Mouse (Mus musculus) c-Kit-positive CD71-negative TER-119-negative erythroid progenitor cells, embryonic 14.5 days (primary cell): Measurements from ENCODE around the gene Gpd1.
A peak's percentile ranks its signal among the peaks of the same experiment; 100 is the strongest.
"Not testable (repeated sequence)": the region's sequence is repeated elsewhere in the genome, so short reads cannot be mapped to it uniquely, and the experiment has no call there.

Experiments
- DNase-seq: peaks from one replicate; pipeline ENCODE4 v3.0.0-alpha.2; 2013; ENCODE audit warnings: low read depth

The Gpd1 gene

DNA sequence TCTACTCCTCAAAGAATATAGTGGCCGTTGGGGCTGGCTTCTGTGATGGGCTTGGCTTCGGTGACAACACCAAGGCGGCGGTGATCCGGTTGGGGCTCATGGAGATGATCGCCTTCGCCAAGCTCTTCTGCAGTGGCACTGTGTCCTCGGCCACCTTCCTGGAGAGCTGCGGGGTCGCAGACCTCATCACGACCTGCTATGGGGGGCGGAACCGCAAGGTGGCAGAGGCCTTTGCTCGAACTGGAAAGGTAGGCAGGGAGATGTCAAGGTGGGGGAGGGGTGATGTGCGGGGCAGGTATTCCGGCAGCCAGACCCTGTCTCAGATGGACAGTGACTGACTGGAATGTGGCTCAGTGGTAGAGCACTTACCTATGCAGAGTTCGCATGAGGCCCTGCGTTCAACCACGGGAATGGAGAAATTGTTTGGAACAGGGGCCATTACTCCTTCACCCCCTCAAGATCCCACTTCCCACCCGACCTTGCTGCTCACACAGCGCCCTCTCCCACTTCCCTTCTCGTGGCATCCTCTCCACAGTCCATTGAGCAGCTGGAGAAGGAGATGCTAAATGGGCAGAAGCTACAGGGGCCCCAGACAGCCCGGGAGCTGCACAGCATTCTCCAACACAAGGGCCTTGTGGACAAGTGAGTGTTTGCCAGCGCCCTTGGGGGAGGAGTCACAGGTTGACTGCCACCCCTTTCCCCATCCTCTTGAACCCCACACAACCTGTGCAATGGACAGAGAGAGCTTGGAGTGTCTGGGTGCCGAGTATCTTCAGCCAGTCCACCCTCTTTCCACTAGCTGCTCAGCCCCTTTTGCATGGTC is 4.8 kb downstream of the Gpd1 start:
- no peak for DNase-seq

DNA sequence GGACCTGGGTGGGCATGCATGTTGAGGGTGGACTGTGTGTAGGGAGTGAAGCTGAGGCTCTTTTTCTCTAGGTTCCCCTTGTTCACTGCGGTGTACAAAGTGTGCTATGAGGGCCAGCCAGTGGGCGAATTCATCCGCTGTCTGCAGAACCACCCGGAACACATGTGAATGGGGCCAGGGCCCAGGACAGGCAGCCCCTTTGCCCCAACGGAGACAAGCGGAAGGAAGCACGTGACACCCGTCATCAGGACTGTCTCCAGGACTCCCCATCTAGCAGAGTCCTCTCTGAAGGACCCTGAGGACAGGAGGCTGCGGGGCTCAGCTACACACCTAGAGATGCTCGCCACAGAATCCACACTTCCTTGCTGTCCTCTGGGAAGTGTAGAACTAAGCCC is 5.8 kb downstream of the Gpd1 start:
- no peak for DNase-seq

DNA sequence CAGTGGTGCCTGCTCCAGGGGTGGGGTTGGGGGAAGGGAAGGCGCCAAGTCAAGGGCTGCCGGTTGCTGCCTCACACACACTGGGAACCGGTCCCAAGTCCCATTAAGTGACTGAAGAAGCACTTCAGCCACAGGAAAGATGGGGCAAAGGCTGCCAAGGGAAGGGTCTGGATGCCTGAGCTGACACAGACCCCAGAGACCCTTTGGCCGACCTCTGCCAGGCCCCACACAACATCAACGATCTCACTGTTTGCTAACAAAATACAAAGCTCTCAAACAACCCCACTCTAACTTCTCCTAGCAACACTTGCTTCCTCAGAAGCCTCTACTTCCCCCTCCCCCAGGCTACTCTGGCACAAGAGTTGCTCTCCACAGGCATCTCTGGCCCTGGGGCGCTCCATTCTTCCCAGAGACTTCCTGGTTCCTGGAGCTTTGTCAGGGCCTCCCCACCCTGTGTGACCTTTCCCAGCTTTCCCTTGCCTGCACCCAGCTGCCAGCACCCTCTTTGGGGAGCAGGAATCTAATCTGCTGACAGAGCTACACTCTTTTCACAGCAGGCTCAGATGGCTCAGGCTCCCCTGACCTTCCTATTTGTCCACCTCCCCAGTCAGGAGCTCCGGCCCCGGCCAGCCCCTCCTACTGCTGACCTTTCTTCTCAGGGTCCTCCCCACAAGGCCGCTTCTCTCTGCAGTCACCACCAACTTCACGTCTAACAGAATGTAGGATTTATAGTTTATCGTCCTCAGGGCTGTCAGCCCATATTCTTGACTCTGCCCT is 6.4 kb downstream of the Gpd1 start:
- no peak for DNase-seq

DNA sequence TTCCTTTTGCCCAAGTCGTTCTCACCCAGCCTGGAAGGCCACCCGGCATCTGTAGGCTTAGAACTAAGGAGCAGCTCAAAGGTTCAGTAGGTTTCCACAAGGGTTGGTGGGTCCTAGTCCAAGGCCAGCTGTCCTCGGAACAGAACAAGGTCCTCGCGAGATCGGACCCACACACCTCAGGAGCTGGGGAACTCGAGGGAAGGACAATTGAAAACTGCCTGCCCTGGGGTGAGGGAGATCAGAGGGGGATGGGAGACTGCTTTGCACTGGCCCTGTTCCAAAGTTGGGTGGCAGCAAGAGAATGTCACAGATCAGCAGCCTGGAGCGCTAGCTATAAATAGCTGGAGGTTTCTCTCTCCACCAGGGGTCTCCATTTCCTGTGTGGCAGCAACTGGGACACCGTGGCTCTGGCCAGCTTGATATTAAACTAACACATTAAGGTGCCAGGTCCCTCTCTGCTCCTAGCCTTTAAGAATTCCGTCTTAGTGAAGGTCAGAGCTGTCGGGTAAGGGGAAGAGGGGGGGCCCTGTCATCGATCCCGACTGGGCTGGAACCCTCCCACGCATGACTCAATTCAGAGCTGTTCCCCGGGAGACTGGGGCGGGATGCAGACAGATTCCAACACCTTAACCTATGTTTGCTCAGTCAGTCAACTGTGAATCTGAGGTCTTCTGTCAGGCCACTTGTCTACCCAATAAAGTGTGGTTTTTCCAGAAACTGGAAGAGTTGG is 7.1 kb downstream of the Gpd1 start:
- DNase-seq = peak; percentile 51

DNA sequence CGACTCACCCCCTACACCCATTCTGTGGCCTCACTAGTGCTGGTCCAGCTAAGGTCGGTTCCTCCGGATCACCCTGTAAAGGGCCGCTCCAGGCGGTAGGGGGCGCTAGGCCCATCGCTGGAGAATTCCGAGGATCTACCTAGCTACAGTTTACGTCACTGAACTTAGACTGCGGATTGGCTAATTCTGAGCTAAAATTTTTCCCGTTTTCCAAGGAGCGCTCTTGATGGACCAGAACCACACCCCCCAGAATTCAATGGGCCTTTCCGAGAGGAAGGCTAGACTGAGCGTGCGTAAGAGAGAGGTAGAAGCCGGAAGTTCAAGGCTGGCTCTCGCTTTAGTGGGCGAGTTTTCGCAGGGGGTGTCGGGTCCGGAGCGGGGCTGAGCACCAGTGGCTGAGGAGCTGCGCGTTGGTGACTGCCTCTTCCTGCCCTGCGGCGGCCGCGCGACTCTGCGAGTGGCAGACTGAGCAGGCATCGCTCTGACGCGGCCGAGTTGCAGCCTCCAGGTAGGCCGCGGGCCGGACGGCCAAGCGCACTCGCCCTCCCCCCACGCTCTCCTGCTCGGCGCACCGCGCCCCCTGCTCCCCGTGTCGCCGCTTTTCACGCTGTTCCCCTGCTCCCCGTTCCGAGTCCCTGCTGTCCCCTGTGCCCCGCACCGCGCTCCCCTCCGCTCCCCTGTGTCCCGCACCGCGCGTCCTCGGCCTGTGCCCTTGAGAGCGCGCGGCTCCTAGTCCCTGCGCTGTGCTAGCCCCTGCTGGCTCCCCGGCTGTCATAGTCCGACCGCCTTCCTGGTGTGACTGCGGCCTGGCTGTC is 8.2 kb downstream of the Gpd1 start, which contains the start of gene Cox14:
Cox14 (plus strand) TSS at position 278 of the 815 bp plus-strand sequence.
- peak; percentile 98 for DNase-seq

DNA sequence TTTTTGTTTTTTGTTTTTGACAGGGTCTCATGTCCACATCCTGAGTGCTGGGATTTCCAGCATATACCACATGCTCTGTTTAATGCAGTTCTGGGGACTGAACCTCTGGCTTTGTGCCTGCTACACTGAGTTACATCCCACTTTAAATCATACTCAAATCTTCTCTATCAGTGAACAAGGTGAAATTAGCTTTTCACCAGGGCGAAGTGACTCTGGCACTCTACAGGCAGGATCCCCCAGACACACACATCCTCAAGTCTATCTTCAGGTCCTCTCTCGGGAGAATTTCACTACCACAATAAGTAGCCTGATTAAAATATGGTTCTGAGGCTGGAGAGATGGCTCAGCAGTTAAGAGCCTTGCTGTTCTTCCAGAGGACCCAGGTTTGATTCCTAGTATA is 9.2 kb downstream of the Gpd1 start:
- no peak for DNase-seq

DNA sequence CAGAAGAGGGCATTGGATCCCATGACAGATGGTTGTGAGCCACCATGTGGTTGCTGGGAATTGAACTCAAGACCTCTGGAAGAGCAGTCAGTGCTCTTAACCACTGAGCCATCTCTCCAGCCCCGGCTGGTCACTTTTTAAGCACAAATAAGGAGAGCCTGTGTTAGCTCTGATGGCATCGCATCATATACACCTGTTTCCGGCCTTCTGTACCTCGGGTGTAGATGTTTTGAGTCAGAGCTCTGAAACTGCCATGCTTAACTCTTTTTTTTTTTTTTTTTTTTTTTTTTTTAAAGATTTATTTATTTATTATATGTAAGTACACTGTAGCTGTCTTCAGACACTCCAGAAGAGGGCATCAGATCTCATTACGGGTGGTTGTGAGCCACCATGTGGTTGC is 9.7 kb downstream of the Gpd1 start:
- not testable (repeated sequence) for DNase-seq

DNA sequence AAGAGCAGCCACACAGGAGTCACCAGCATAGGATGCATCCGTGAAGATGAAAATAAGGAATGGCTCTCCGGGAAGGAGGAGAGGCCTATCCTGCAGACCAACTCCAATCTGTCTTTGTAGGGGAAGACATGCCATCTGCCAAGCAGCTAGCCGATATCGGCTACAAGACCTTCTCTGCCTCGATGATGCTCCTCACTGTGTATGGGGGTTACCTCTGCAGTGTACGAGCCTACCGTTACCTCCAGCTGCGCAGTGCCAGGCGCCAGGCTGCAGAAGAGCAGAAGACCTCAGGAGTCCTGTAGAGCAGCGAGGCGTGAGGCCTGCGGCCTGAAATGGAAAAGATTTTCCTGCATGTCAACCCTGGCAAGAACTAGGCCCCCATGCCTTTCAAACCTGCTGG is 10.2 kb downstream of the Gpd1 start:
- no peak for DNase-seq

DNA sequence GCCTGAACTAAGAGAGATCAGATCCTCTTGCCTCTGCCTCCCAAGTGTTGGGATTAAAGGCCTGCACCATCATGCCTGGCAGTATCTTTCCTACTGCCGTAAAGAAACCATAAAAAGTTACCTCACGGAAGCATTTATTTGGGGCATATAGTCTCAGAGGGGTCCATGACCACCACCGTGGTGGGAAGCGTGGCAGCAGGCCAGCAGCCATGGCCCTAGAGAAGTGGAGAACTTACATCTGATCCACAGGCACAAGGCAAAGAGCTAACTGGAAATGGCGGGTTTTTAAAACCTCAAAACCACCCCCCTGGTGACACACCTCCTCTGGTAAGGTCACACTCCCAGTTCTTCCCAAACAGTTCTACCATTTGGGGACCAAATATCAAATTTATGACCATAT is 10.9 kb downstream of the Gpd1 start:
- no peak for DNase-seq

DNA sequence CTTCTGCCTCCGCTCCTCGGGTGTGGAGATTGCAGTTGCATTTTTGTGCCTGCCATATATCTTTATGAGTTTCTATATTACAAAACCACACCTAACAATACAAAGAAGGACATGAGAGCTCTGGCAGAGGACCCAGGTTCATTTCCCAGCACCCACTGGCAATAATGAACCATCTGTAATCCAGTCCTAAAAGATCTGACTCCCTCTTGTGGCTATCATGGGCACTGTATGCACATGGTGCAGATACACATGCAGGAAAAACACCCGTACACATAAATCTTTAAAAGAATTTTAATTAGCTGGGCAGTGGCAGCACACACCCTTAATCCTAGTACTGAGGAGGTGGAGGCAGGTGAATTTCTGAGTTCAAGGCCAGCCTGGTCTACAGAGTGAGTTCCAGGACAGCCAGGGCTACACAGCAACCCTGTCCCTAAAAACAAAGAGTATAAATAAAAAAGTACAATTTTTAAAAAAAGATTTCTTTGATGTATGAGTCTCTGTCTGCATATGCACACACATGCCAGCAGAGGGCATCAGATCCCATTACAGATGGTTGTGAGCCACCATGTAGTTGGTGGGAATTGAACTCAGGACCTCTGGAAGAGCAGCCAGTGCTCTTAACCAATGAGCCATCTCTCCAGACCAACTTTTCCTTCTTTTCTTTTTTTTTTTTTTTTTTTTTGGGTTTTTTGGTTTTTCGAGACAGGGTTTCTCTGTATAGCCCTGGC is 11.9 kb downstream of the Gpd1 start:
- no peak for DNase-seq

DNA sequence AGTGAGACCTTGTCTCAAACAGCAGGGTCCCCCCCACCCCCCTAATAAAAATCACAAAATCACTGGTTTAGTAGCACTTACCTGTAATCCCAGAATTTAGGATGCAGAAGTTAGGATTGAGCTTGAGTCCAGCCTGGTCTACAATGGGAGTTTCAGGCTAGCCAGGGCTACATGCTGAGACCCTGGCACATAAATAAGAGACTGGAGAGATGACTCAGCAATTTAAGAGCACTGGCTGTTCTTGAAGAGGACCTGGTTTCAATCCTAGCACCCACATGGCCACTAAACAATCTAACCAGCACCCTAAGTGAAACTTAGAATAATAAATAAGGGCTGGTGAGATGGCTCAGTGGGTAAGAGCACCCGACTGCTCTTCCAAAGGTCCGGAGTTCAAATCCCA is 13.9 kb downstream of the Gpd1 start:
- no peak for DNase-seq

DNA sequence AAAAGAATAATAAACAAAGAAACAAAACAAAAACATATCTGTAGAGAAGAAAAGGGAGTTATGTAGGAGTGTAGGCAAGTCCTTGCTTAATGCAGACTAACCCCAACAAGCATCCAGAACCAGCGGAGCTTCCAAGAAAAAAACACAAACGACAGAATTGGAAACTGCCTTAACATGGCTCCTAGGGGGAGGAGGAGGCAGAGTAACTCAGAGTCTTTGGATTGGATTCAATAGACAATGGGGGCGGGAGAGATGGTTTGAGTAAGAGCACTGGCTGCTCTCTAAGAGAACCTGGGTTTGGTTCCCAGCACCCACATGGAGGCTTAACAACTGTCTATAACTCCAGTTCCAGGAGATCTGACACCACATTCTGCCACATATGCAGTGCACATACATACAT is 14.4 kb downstream of the Gpd1 start:
- no peak for DNase-seq

DNA sequence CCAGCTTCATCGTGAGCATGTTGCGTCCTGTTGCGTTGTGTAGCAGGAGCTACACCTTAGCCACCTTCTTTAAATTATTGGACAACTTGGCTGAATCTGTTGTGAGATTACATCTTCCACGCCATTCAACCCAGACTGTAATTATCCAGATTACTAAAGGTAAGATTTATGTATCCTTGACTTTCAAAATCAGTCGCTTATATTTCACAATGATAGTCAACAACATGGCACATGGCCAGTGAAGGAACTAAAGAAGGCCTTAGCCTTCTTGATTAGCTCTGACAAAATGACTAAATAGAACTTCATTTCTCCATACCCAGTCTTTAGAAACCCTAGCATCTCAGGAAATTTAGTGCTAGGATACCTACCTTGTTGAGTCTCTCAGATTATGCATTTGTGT is 15.9 kb downstream of the Gpd1 start:
- DNase-seq = no peak

DNA sequence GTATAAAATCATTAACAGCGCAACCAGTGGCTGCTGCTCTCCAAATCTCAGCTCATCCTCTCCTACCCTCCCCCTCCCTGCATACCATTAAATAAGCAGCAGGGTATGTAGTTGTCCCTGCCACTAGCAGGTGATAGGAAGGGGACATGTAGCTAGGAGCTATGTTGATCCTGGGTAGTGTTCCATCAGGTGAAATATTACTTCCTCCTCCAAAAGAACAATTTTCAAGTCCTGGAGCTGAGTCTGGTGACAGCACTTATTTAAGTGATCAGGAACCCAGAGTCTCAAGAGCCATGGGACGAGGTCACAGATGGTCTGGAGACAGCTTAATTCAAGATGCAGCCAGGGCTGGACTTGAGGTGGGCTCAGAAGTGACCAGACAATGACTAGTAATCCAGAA is 18.3 kb downstream of the Gpd1 start:
- DNase-seq = no peak

DNA sequence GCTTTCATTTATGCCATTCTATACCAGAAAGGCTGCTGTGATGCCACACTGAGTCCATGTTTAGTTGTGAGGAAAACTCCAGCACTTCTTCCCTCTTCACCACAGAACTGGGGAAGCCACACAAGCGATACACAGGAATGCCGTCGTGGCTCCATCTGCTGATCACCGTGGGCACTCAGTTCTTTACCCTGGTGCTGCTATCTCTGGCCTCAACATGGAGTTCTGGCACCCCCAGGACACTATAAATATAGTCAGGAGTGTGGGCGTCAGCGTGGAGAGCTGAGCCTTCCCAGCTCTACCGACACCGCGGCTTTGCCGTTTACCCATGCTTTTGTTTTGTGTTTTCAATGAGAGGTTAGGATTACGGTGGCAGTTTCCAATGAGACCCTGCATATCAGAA is 19.4 kb downstream of the Gpd1 start:
- DNase-seq = no peak

DNA sequence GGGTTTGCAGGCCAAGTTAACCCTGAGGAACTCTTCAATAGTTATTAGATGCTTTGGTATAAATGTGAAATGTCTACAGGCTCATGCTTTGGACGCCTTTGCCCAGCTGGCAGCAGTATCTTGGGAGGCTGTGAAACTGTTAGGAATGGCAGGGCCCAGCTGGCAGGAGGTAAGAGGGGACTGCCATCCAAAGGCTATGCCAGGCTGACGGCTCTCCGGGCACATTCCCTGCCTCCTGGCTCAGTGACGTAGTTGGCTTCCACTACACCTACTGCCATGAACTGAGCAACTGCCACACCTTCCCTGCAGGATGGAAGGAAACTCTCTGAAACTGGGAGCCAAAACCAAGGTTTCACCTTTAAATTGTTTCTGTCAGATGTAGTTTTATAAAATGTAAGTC is 22.9 kb downstream of the Gpd1 start:
- DNase-seq = no peak

DNA sequence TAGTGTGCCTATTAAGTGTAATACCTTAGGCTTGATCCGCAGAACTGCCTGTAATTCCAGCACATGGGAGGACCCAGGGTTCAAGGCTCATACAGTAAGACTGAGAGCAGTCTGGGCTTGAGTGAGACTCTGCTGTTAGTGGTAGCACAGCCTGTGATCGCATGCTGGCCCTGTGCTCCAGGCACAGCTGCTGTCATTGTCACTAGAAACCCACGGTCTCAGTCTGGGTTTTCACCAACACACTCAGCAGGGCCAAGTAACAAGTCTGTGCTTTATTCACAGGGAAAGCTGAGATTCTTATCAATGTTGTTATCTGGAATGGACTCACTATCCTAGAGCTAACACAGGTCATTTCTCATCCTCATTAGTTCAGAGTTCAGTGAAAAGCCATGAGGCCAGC is 36.9 kb downstream of the Gpd1 start:
- no peak for DNase-seq

DNA sequence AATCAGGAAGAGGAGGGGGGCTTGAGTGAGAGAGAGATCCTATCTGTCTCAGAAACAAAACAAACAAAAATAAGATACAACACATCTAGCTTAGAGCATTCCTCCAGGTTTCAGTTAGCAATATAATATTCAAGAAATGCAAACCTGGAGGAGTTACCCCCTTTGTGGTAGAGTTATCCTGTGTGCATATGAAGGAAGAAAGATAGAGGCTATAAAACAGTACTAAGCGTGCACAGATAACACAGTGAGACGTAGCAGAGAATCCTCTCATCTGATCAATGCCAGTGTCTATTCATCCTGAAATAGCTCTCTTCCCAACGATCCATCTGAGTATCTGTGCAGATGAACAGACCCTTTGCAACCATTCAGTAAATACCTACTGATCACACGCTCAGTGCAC is 50.2 kb downstream of the Gpd1 start:
- no peak for DNase-seq

DNA sequence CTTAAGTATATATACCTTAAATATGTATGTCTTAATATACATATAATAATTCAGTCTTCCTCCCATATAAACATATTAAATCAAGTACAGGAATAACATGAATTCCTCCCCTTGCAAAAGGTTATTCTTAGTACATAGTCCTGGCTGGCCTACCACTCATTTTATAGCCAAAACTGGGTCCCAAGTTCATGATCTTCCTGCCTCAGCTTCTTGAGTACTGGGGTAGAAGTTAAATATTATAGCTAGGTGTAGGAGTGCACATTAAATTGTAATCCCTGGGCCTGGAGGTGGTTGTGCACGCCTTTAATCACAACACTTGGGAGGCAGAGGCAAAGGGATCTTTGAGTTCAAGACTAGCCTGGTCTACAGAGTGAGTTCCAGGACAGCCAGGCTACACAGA is 51.4 kb downstream of the Gpd1 start:
- DNase-seq = no peak

DNA sequence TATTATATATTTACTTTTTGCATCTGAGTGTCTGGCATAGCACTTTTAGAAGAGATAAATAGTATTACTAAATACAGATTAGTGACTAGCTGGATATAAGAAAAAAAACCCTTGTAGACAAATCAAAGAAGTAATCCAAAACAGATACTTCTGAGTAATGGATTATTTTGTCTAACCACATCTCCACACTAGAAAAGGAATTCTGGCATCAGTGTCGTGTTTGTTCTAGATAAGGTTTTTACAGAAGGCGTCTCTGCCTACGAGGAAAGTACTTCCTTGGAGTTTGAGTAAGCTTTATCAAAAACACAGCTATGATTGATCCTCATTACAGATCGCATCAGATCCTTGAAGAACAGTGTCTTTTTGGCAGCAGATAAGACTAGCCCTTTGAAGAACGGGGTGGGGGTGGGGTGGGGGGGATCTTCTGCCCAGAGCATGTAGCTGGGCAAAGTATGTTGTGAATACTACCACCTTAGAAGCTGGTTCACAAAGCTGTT is 53.7 kb downstream of the Gpd1 start:
- DNase-seq = no peak
